Mouse (Mus musculus) liver, adult 2 months (tissue): ENCODE measurements around the gene Cubn. TPM values are rescaled to one million over a fixed set of nuclear protein-coding genes. Genes with fewer than 3 reads are reported as not detected.

Experiments
- DNase-seq: peaks from one replicate; pipeline ENCODE4 v3.0.0-alpha.2; 2011; ENCODE audit warnings: low read depth, low spot score; ENCODE audit errors: extremely low read depth
- H3K27ac ChIP-seq: fragments of 200-500 bp; replicated peaks from 2 replicates; pipeline ENCODE4 v1.5.1; 2012; ENCODE audit warnings: low read depth, mild to moderate bottlenecking, control low read depth, inconsistent platforms, low read length; ENCODE audit not compliant: insufficient read depth
- H3K27me3 ChIP-seq: fragments of 200-500 bp; 2 replicates; pipeline ENCODE4 v1.6.1; 2012; ENCODE audit warnings: mild to moderate bottlenecking, moderate library complexity, low read length, inconsistent platforms; ENCODE audit not compliant: control insufficient read depth, insufficient read depth
- H3K36me3 ChIP-seq: fragments of 200-500 bp; 2 replicates; pipeline ENCODE4 v1.6.1; 2012; ENCODE audit warnings: low read length, inconsistent platforms; ENCODE audit not compliant: control insufficient read depth, insufficient read depth
- H3K4me1 ChIP-seq: fragments of 200-500 bp; 2 replicates; pipeline ENCODE4 v1.6.1; 2011; ENCODE audit warnings: low read length; ENCODE audit not compliant: control insufficient read depth, insufficient read depth
- H3K4me3 ChIP-seq: fragments of 200-500 bp; 2 replicates; pipeline ENCODE4 v1.5.1; 2011; ENCODE audit warnings: low read depth, mild to moderate bottlenecking, control low read depth, low read length, moderate library complexity; ENCODE audit not compliant: insufficient read depth
- H3K79me2 ChIP-seq: fragments of 200-500 bp; 2 replicates; pipeline ENCODE4 v1.6.1; 2012; ENCODE audit warnings: inconsistent platforms, mild to moderate bottlenecking, low read length, moderate library complexity; ENCODE audit not compliant: control insufficient read depth, insufficient read depth
- H3K9ac ChIP-seq: fragments of 200-500 bp; 2 replicates; pipeline ENCODE4 v1.6.1; 2012; ENCODE audit warnings: low read depth, mild to moderate bottlenecking, control low read depth, inconsistent platforms, low read length
- CTCF ChIP-seq: fragments of 200-500 bp; IDR thresholded peaks from 2 replicates; pipeline ENCODE4 v1.5.1; 2011; ENCODE audit warnings: low read depth, low read length, control low read depth
- POLR2A ChIP-seq: fragments of 200-500 bp; IDR thresholded peaks from 2 replicates; pipeline ENCODE4 v1.6.1; 2011; ENCODE audit warnings: low read length, control low read depth; ENCODE audit not compliant: insufficient read depth; ENCODE audit errors: extremely low read depth
- WGBS: fragments of 180-500 bp; shearing (Covaris S2); methylation state at CpG from one replicate; pipeline ENCODE4 v1.1.7; 2018; 5-methylcytosine and 5-hydroxymethylcytosine counted together
- polyA plus RNA-seq: library from polyadenylated mRNA; depleted of rRNA; stranded (reverse); fragments of >200 nt; gene quantifications from 2 replicates; pipeline ENCODE4 v1.2.3, GENCODE M21; 2012
- total RNA-seq: library from RNA; depleted of rRNA; stranded (reverse); fragments of >200 nt; gene quantifications from 2 replicates; pipeline ENCODE4 v1.2.3, GENCODE M21; 2014

The Cubn gene
- total and polyA plus RNA-seq, 2 experiments: not detected

DNA sequence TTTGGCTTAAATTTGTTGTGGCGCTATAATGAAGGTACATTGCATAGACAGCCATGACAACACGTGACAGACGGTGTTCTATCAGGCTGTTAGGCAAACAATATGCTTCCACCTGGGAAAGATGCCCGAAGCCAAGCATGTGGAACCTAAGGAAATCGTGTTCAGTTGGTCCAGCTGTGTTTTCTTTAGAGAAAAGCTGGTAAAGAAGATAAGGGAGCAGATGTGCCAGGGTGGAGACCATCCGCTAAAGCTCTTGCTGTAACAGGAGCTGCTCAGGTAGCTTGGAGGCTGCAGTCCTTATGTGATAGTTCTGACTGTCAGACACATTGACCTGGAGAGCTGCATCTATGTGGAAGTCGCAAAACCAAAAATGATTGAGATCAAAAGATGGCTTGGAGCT lies 7.6 kb upstream of the Cubn start:
- Histone ChIP-seq H3K4me3 (no peak overlapping the region), H3K79me2 (no peaks in the 10 kb centered on the region), H3K27ac (no peak overlapping the region), H3K27me3 (no peaks in the 10 kb centered on the region), H3K36me3 (no peaks in the 10 kb centered on the region), H3K4me1 (peaks cover 2% of the 10 kb centered on the region; the same call in 1 of the 2 replicates), H3K9ac (no peak overlapping the region)
- WGBS: 85% methylated on average over 7 of the region's 7 CpGs
- no peak for DNase-seq
- TF ChIP-seq CTCF (no peak), POLR2A (no peak)

GRCm38 (mm10) chr2:13496087-13496486 lies 4.5 kb upstream of the Cubn start:
- Histone ChIP-seq H3K36me3 (no peaks in the 10 kb centered on the region), H3K27me3 (no peaks in the 10 kb centered on the region), H3K4me3 (no peak overlapping the region), H3K4me1 (peaks cover 2% of the 10 kb centered on the region; the same call in 1 of the 2 replicates), H3K27ac (no peak overlapping the region), H3K79me2 (no peaks in the 10 kb centered on the region), H3K9ac (no peak overlapping the region)
- no peak for DNase-seq
- TF ChIP-seq POLR2A (no peak), CTCF (no peak)
- 50% methylated on average over 2 of the region's 2 CpGs for WGBS

DNA sequence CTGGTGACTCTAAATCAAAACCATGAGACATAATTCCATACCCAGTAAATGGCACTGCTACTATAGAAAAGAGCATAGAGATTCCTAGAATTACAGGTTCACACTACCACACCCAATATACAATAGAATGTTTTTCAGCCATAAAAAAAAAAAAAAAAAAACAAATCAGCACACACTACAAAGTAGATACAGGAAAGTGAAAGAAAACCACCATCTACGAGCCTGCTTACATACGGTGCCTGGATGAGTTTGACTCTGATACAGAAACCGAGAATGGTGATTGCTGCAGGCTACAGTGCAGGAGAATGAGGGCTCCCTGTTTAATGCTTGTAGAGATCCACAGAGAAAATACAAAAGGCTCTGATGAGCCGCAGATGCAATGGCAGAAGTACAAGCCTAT lies 1.3 kb upstream of the Cubn start:
- Histone ChIP-seq H3K27me3 (no peaks in the 10 kb centered on the region), H3K27ac (no peak overlapping the region), H3K4me3 (no peak overlapping the region), H3K36me3 (no peaks in the 10 kb centered on the region), H3K79me2 (no peaks in the 10 kb centered on the region), H3K4me1 (peaks cover 2% of the 10 kb centered on the region; the same call in 1 of the 2 replicates), H3K9ac (no peak overlapping the region)
- WGBS: 95% methylated on average over 4 of the region's 4 CpGs
- no peak for DNase-seq
- TF ChIP-seq CTCF: no peak
- no peak for TF ChIP-seq POLR2A

DNA sequence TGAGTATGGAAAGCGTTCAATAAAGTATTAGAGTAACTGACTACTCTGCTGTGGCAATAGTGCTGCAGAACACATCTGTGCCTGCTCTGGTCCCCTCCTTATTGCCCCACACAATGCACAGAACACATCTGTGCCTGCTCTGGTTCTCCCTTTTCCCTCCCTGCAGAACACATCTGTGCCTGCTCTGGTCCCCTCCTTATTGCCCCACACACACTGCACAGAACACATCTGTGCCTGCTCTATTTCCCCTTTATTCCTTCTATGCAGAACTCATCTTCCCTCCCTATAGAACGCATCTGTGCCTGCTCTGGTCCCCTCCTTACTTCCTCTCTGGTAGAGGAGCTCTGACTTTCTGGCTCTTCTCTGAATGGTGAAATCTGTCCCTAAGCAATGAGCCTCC lies 1.1 kb downstream of the Cubn start:
- Histone ChIP-seq H3K4me1 (no peaks in the 10 kb centered on the region), H3K36me3 (no peaks in the 10 kb centered on the region), H3K79me2 (no peaks in the 10 kb centered on the region), H3K27ac (no peak overlapping the region), H3K4me3 (no peak overlapping the region), H3K9ac (no peak overlapping the region), H3K27me3 (no peaks in the 10 kb centered on the region)
- WGBS: 91% methylated on average over 2 of the region's 2 CpGs
- TF ChIP-seq CTCF (no peak), POLR2A (no peak)
- no peak for DNase-seq

DNA sequence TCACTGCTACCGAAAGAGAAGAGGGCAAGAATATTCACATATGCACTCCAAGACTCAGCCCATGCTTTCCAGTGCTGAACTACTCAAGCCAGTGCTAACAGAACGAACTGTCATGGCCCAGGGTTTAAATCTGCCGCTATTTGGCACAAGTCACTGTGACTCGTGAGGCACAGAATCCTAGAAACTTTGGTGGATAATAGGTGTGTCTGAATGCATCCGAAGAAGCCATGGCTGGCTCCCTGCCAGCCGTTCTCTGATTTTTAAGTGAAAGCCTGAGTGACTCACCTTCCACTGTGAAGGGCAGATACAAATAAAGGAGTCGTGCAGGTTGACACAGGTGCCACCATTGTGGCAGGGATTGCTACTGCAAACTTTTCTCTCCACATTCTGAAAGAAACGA lies 5.1 kb downstream of the Cubn start:
- Histone ChIP-seq H3K9ac (no peak overlapping the region), H3K4me3 (no peak overlapping the region), H3K27ac (no peak overlapping the region), H3K4me1 (peaks cover 2% of the 10 kb centered on the region; the same call in 1 of the 2 replicates), H3K79me2 (no peaks in the 10 kb centered on the region), H3K36me3 (no peaks in the 10 kb centered on the region), H3K27me3 (no peaks in the 10 kb centered on the region)
- 89% methylated on average over 8 of the region's 8 CpGs for WGBS
- DNase-seq: no peak
- TF ChIP-seq POLR2A (no peak), CTCF (no peak)

DNA sequence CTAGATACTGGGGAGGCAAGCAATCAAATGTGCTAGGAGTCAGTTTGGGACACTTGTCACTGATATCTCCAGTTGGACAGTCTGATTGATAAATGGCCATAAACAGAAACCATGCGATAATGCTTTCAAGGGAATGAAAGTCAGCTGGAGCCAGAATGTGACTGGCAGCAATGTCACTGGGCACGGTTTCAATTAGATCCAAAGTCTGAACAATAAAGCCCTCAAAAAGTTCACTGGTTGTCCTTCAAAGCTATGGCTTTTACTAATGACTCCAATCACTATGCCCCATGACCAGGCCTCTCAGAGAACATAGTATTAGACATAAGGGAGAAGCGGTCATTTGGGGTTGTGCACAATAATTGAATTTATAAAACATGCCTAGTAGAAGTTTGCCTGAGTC lies 7.0 kb downstream of the Cubn start:
- H3K27me3 ChIP-seq: no peaks in the 10 kb centered on the region
- H3K9ac ChIP-seq: no peak overlapping the region
- TF ChIP-seq POLR2A: no peak
- TF ChIP-seq CTCF: no peak
- WGBS: 33% methylated on average over 3 of the region's 3 CpGs
- H3K79me2 ChIP-seq: no peaks in the 10 kb centered on the region
- peak; percentile 78 for DNase-seq
- peaks cover 2% of the 10 kb centered on the region; the same call in 1 of the 2 replicates for H3K4me1 ChIP-seq
- no peak overlapping the region for H3K27ac ChIP-seq
- H3K4me3 ChIP-seq: no peak overlapping the region
- H3K36me3 ChIP-seq: no peaks in the 10 kb centered on the region
